Mouse (Mus musculus): ENCODE measurements around the gene Gabra1. TPM values are rescaled to one million over a fixed set of nuclear protein-coding genes. Genes with fewer than 3 reads are reported as not detected.

Gabra1 gene
- 1 to 10 TPM; 1.2 to 4.0 TPM for total RNA-seq (2021)
- long read RNA-seq, experiment 1: 0 reads
- long read RNA-seq, experiment 2: 0 reads

- no peak for DNase-seq
Observed at GRCm38 (mm10) chr11:42182825-42183152, at the start of gene Gabra1. Gene Gabra1, minus strand, starts transcription at chr11:42182930.

- DNase-seq: no peak
Observed at GRCm38 (mm10) chr11:42181973-42182824, 531 bp downstream of the Gabra1 start.

- no peak for DNase-seq
Observed at GRCm38 (mm10) chr11:42181426-42181825, 1.3 kb downstream of the Gabra1 start.

- no peak for DNase-seq
Observed at GRCm38 (mm10) chr11:42179535-42179934, 3.2 kb downstream of the Gabra1 start.

- no peak for DNase-seq
Observed at GRCm38 (mm10) chr11:42178296-42178695, 4.4 kb downstream of the Gabra1 start.

DNA sequence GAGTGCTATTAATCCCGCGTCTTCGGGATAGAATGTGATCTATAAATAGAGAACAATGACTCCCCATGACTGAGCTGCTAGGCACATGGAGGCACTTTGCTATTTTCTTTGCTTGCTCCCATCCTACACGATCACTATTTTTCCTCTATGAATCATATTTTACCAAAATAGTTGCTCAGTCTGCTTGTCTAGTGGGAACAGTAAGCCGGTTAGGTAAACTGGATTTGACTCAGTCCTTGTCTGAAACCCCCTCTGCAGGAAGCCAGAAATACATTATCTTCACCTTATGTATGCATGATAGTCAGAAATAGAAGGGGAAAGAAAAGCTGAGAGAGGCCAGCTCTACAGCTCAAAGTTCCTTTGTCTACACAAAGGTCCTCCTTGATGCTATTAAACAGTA lies 31.3 kb downstream of the Gabra1 start:
- no peak for DNase-seq

DNA sequence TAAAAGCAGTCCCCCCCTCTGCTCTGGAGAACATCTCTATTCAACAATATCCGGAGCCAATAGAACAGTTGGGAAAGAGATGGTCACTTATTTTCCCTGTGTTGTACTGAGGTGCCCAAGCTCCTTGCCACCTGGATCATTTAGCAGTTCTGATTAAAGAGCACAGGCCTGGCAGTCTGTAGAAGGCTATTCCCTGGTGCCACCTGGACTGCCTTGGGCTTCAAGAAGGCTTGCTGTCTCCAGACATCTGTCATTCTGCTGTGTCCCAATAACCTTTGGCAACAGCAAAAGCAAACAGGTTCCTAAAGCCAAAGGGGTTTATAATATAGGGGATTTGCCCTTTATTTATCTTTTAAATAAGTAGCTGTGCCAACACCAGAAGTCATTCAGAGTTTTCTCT lies 65.8 kb downstream of the Gabra1 start:
- no peak for DNase-seq

GRCm38 (mm10) chr11:42110051-42110450 lies 72.7 kb downstream of the Gabra1 start:
- no peak for DNase-seq

DNA sequence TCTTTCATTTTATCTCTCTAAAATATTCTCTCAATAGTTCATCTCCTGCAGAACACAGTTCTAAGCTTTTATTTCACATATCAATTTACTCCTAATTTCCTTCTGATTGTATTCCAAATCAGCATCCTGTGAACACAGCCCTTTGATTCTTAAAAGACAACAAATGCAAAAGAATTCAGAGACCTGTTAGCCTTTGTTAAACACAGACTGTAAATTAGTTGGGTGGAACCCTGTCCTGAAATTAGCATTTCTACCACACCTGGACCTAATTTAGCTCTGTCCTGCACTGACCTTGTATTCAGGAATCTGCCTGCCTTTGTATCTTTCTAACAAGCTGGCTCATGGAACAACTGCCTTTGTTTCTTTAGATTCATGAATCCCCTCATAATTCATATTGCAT lies 73.1 kb downstream of the Gabra1 start:
- no peak for DNase-seq

DNA sequence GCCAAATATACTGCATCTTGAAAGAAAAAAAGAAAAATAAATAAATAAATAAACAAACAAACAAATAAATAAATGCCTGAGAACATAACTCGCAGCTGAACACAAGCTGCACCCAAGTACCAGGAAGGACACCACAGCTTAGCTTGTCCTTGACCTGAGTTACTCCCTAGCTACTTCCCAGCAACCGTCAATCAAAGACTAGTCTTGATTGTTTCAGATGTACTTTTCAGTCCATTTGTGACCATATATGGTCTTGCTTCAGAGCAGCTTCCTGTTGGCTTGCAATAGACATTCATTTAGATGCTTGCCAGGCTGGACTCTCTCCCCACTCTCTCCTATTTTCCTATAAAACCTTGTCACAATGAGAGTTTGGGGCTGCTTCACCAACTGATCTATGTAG lies 87.2 kb downstream of the Gabra1 start:
- no peak for DNase-seq

Other genes starting within 250 kb of the Gabra1 start
- not detected for gene Gabrg2, start 182.1 kb downstream of the Gabra1 start, total RNA-seq (2021)
- gene Gabra6, start 138.1 kb upstream of the Gabra1 start, total RNA-seq (2021): not detected
- under 1 TPM; 0.60 to 0.95 TPM for gene Gabrb2, start 236.8 kb upstream of the Gabra1 start, total RNA-seq (2021)

Measured in heart, adult 18-20 months (tissue).